35 mouse cellular contexts compared by ENCODE assay signal in the genomic region with DNA sequence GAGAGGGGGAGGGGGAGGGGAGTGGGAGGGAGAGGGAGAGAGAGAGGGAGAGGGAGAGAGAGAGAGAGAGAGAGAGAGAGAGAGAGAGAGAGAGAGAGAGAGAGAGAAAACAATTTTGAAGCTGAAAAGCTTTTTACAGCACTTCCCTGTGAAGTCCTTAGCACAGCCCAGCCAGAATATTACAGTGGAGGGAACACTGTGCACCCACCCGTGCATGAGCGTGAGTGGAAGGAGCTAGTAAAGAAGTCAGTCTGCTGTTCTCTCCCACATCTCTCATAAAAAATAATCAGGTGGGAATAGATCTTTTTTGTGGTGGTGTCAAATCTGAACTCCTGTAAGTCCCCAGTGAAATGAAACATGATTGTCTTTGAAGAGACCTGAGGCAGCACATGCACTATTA.
"Had no signal": no experiment of that assay in that cellular context is flagged by ENCODE, and none has a peak within 500 bp of the region (broad histone marks: within the 10 kb centered on the region; RNA-seq: fewer than 3 reads in every experiment).

No protein-coding gene starts in this region.

- ATAC-seq: hindbrain, embryonic 16.5 days; hindbrain, postnatal 0 days; inflammation-experienced regulatory T-cells, adult 6 months; intestine, embryonic 15.5 days; intestine, embryonic 16.5 days; intestine, postnatal 0 days had no signal

- H3K4me1 ChIP-seq: heart, embryonic 10.5 days; heart, embryonic 12.5 days; heart, embryonic 13.5 days; heart, embryonic 15.5 days; hindbrain, embryonic 10.5 days; hindbrain, embryonic 12.5 days; hindbrain, embryonic 13.5 days; hindbrain, embryonic 15.5 days; intestine, embryonic 15.5 days; kidney, embryonic 15.5 days had no signal

- H3K27ac ChIP-seq: heart, adult 2 months; heart, embryonic 10.5 days; heart, embryonic 13.5 days; heart, embryonic 15.5 days; hindbrain, embryonic 10.5 days; hindbrain, embryonic 12.5 days; hindbrain, embryonic 13.5 days; hindbrain, embryonic 14.5 days; hindbrain, embryonic 15.5 days; hindbrain, postnatal 0 days; intestine, embryonic 15.5 days; kidney, embryonic 15.5 days; kidney, postnatal 0 days; layer of hippocampus, adult 2 months had no signal

- DNase-seq: heart, adult 2 months; heart, postnatal 10 days; heart, postnatal 14 days; heart, postnatal 36 days; heart, postnatal 4 days; kidney, adult 11 months; kidney, adult 18-20 months; kidney, adult 2 months; kidney, adult 8-10 months; kidney, adult 9 months; kidney, postnatal 10 days; kidney, postnatal 14 days; kidney, postnatal 25 days; kidney, postnatal 36 days; kidney, postnatal 4 days; layer of hippocampus, adult 9-11 months had no signal

- H3K4me3 ChIP-seq: heart, adult 2 months; heart, embryonic 10.5 days; heart, embryonic 12.5 days; heart, embryonic 13.5 days; heart, embryonic 15.5 days; hindbrain, embryonic 10.5 days; hindbrain, embryonic 12.5 days; hindbrain, embryonic 13.5 days; hindbrain, embryonic 15.5 days; intestine, embryonic 15.5 days; kidney, embryonic 15.5 days; layer of hippocampus, adult 2 months had no signal

- H3K9ac ChIP-seq: heart, embryonic 12.5 days; heart, embryonic 13.5 days; heart, embryonic 15.5 days; hindbrain, embryonic 12.5 days; hindbrain, embryonic 13.5 days; hindbrain, embryonic 14.5 days; hindbrain, embryonic 15.5 days; intestine, embryonic 15.5 days; kidney, embryonic 15.5 days had no signal

- H3K27me3 ChIP-seq: heart, embryonic 12.5 days; heart, embryonic 13.5 days; heart, embryonic 15.5 days; hindbrain, embryonic 12.5 days; hindbrain, embryonic 13.5 days; hindbrain, embryonic 15.5 days; intestine, embryonic 15.5 days; kidney, embryonic 15.5 days had no signal

- H3K9me3 ChIP-seq: heart, embryonic 10.5 days; heart, embryonic 12.5 days; heart, embryonic 13.5 days; heart, embryonic 15.5 days; hindbrain, embryonic 10.5 days; hindbrain, embryonic 12.5 days; hindbrain, embryonic 13.5 days; hindbrain, embryonic 15.5 days; intestine, embryonic 15.5 days; kidney, embryonic 15.5 days had no signal

- H3K36me3 ChIP-seq: heart, embryonic 10.5 days; heart, embryonic 12.5 days; heart, embryonic 13.5 days; heart, embryonic 15.5 days; hindbrain, embryonic 10.5 days; hindbrain, embryonic 12.5 days; hindbrain, embryonic 13.5 days; hindbrain, embryonic 15.5 days; intestine, embryonic 15.5 days; kidney, embryonic 15.5 days had no signal

- H3K4me2 ChIP-seq: heart, embryonic 11.5 days; heart, embryonic 12.5 days; heart, embryonic 13.5 days; heart, embryonic 15.5 days; hindbrain, embryonic 12.5 days; hindbrain, embryonic 13.5 days; hindbrain, embryonic 14.5 days; hindbrain, embryonic 15.5 days; intestine, embryonic 15.5 days; kidney, embryonic 15.5 days had no signal
